Mouse (Mus musculus) bone marrow, adult 2 months (tissue): ENCODE measurements around the gene Lrrc17.

ENCODE experiments used
- CTCF ChIP-seq: fragments of 200-500 bp; IDR thresholded peaks from 2 replicates; pipeline ENCODE4 v1.5.1; 2011; ENCODE audit warnings: low read length, control low read depth; ENCODE audit not compliant: control insufficient read depth, insufficient read depth
- POLR2A ChIP-seq: fragments of 200-500 bp; IDR thresholded peaks from 2 replicates; pipeline ENCODE4 v1.6.1; 2011; ENCODE audit warnings: low read depth, mild to moderate bottlenecking, control low read depth, low read length, borderline replicate concordance; ENCODE audit not compliant: control insufficient read depth

GRCm38 (mm10) chr5:21616450-21617009 lies 73.2 kb downstream of the Lrrc17 start:
- TF ChIP-seq CTCF (no peak), POLR2A (no peak)
